Mouse (Mus musculus): ENCODE measurements around the gene Acad10. TPM values are rescaled to one million over a fixed set of nuclear protein-coding genes. Genes with fewer than 3 reads are reported as not detected.

Gene Acad10
- total RNA-seq (2023; ENCODE audit: inconsistent age) = 10.5 to 12.1 TPM (median 10.7 TPM) in 4 replicates

DNA sequence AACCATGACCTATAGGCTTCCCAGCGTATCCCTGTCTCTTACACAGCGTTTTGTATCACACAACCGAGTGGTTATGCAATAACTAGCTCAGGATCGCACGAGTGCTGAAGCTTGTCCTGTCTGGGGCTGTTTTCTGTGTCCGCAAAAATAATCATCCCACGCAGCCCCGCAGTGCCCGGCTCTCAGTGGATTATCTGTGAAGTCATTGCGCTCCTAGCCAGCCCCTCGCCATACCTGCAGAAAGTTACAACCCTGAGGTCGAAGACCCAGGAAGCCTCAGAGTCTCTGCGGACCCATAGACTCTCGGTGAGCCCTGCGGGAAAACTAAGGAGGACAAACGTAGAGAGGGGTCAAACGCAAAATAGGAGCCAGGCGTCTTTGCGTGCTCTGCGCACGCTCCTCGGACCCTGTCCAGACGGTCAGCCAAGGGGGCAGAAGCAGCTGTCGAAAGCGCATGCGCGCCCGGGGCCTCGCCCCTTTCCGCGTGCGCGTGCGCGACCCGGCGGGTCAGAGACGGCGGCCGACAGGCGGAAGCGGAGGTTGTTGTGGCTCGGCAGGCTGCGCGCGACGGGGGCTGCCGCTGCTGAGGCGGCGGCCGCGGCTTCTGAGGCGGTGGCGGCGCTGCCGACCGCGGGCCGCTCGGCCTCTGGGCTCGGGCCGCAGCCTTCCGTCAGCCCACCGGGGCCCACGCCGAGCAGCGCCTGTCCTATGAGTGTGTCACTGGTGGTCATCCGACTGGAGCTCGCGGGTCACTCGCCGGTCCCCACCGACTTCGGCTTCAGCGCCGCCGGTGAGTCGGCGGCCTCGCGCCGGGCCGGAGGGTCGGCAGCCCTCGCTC lies at the start of gene Acad10, which contains the start of gene Brap:
Gene Acad10 (minus strand): TSS at position 456 of the 838 bp plus-strand sequence.
Gene Brap (plus strand): TSS at position 505 of the 838 bp plus-strand sequence.

DNA sequence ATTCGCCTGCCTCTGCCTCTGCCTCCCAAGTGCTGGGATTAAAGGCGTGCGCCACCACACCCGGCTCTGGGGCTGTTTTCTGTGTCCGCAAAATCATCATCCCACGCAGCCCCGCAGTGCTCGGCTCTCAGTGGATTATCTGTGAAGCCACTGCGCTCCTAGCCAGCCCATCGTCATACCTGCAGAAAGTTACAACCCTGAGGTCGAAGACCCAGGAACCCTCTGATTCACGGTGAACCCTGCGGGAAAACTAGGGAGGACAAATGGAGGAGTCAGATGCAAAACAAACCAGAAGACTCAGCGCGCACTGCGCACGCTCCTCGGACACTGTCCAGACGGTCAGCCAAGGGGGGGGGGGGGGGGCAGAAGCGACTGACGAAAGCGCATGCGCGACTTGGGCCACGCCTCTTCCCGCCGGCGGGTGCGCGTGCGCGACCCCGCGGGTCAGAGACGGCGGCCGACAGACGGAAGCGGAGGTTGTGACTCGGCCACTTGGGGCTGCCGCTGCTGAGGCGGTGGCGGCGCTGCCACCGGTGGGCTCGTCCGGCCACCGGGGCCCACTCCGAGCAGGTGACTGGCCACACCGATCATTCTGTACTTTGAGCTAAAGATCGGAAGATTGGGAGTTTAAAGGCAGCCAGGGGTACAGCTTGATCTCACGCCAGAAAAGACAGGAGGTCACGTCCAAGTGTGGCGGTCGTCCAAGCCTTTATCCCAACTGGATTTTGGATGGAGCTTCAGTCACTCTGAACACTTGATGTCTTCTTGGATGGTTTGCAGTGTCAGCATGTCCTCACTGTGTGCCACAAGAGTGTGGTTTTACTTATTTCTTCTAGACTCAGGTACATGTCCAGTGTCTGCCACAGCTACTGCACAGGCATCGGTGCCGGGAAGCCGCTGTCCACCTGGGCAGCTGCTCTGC lies 41.5 kb downstream of the Acad10 start, which contains the start of gene Acad12:
Gene Acad12 (minus strand): TSS at position 347 of the 922 bp plus-strand sequence.

GRCm38 (mm10) chr5:121593451-121594401 lies 66.6 kb downstream of the Acad10 start, which contains the start of gene Aldh2:
TSS of gene Aldh2 (minus strand) at chr5:121593824.

Other genes with a start within 250 kb of the Acad10 start
- 1.2 to 1.6 TPM in 2 of 4 replicates, not detected in the others for gene Tmem116, start 208.6 kb downstream of the Acad10 start, total RNA-seq (2023; ENCODE audit: inconsistent age)
- 168 to 199 TPM (median 190 TPM) in 4 replicates for gene Erp29, start 208.0 kb downstream of the Acad10 start, total RNA-seq (2023; ENCODE audit: inconsistent age)
- not detected in 4 replicates for gene Adam1b, start 157.1 kb downstream of the Acad10 start, total RNA-seq (2023; ENCODE audit: inconsistent age)
- 5.2 to 5.7 TPM (median 5.4 TPM) in 4 replicates for gene Adam1a, start 115.0 kb downstream of the Acad10 start, total RNA-seq (2023; ENCODE audit: inconsistent age)
- gene Gm42878, start 115.0 kb downstream of the Acad10 start, total RNA-seq (2023; ENCODE audit: inconsistent age) = not detected in 4 replicates
- 87.8 to 106 TPM (median 94.4 TPM) in 4 replicates for gene Mapkapk5, start 114.6 kb downstream of the Acad10 start, total RNA-seq (2023; ENCODE audit: inconsistent age)
- gene Aldh2, start 66.7 kb downstream of the Acad10 start, total RNA-seq (2023; ENCODE audit: inconsistent age) = 371 to 424 TPM (median 391 TPM) in 4 replicates
- gene Acad12, start 41.6 kb downstream of the Acad10 start, total RNA-seq (2023; ENCODE audit: inconsistent age) = 8.7 to 11.7 TPM (median 10.3 TPM) in 4 replicates
- 81.9 to 96.9 TPM (median 84.8 TPM) in 4 replicates for gene Brap, start within 50 bp of the Acad10 start, total RNA-seq (2023; ENCODE audit: inconsistent age)
- gene Atxn2, start 50.8 kb upstream of the Acad10 start, total RNA-seq (2023; ENCODE audit: inconsistent age) = 72.7 to 114 TPM (median 84.4 TPM) in 4 replicates
- 166 to 173 TPM (median 172 TPM) in 4 replicates for gene Sh2b3, start 177.1 kb upstream of the Acad10 start, total RNA-seq (2023; ENCODE audit: inconsistent age)
- gene Pheta1, start 188.5 kb upstream of the Acad10 start, total RNA-seq (2023; ENCODE audit: inconsistent age) = 2.8 to 3.8 TPM (median 3.4 TPM) in 4 replicates

Measured in B cell, adult (primary cell).